Mouse (Mus musculus): ENCODE results near the gene Anln. TPM values are rescaled to one million over a fixed set of nuclear protein-coding genes. Genes with fewer than 3 reads are reported as not detected.

Anln gene
- polyA plus RNA-seq, 1 experiment from 2014 or later = 40.9 TPM

GRCm38 (mm10) chr9:22389736-22390245 lies 803 bp upstream of the Anln start:
- Histone ChIP-seq H3K4me1 (ENCODE audit: control insufficient read depth, insufficient read depth, low read length) (peaks cover 9% of the 10 kb centered on the region), H3K27ac (ENCODE audit: low read depth, low read length) (no peak overlapping the region), H3K9me3 (ENCODE audit: control insufficient read depth, low read length) (no peaks in the 10 kb centered on the region), H3K27me3 (ENCODE audit: control insufficient read depth, insufficient read depth, low read length) (no peaks in the 10 kb centered on the region), H3K36me3 (ENCODE audit: control insufficient read depth, insufficient read depth, low read length) (no peaks in the 10 kb centered on the region), H3K4me3 (ENCODE audit: low read depth, low read length) (peak overlapping the region; percentile 74; the same call in 1 of the 2 replicates), H3K4me2 (peak overlapping the region; percentile 71), H3K9ac (ENCODE audit: low read length) (peak overlapping the region; percentile 90)
- ATAC-seq (ENCODE audit: low FRiP score) (no peak), DNase-seq (ENCODE audit: low spot score, missing footprints) (peak; percentile 89)
- 71% methylated on average over 6 of the region's 6 CpGs for WGBS

GRCm38 (mm10) chr9:22388401-22388980 lies 497 bp downstream of the Anln start:
- ATAC-seq (ENCODE audit: low FRiP score) (peak; percentile 89), DNase-seq (ENCODE audit: low spot score, missing footprints) (peak; percentile 98)
- Histone ChIP-seq H3K27ac (ENCODE audit: low read depth, low read length) (peak overlapping the region; percentile 83), H3K36me3 (ENCODE audit: control insufficient read depth, insufficient read depth, low read length) (no peaks in the 10 kb centered on the region), H3K4me3 (ENCODE audit: low read depth, low read length) (peak overlapping the region; percentile 74), H3K27me3 (ENCODE audit: control insufficient read depth, insufficient read depth, low read length) (no peaks in the 10 kb centered on the region), H3K4me1 (ENCODE audit: control insufficient read depth, insufficient read depth, low read length) (peaks cover 9% of the 10 kb centered on the region), H3K4me2 (peak overlapping the region; percentile 71), H3K9me3 (ENCODE audit: control insufficient read depth, low read length) (no peaks in the 10 kb centered on the region), H3K9ac (ENCODE audit: low read length) (peak overlapping the region; percentile 90)
- WGBS = under 1% methylated on average over 41 of the region's 41 CpGs

- Histone ChIP-seq H3K27ac (ENCODE audit: low read depth, low read length) (peak overlapping the region; percentile 83; the same call in 1 of the 2 replicates), H3K27me3 (ENCODE audit: control insufficient read depth, insufficient read depth, low read length) (no peaks in the 10 kb centered on the region), H3K4me2 (peak overlapping the region; percentile 71), H3K4me3 (ENCODE audit: low read depth, low read length) (peak overlapping the region; percentile 74), H3K9ac (ENCODE audit: low read length) (peak overlapping the region; percentile 90), H3K36me3 (ENCODE audit: control insufficient read depth, insufficient read depth, low read length) (no peaks in the 10 kb centered on the region), H3K4me1 (ENCODE audit: control insufficient read depth, insufficient read depth, low read length) (peaks cover 9% of the 10 kb centered on the region), H3K9me3 (ENCODE audit: control insufficient read depth, low read length) (no peaks in the 10 kb centered on the region)
- ATAC-seq (ENCODE audit: low FRiP score) (no peak), DNase-seq (ENCODE audit: low spot score, missing footprints) (no peak)
- 21% methylated on average over 6 of the region's 6 CpGs for WGBS
Measured at GRCm38 (mm10) chr9:22387901-22388300, 1.1 kb downstream of the Anln start.

DNA sequence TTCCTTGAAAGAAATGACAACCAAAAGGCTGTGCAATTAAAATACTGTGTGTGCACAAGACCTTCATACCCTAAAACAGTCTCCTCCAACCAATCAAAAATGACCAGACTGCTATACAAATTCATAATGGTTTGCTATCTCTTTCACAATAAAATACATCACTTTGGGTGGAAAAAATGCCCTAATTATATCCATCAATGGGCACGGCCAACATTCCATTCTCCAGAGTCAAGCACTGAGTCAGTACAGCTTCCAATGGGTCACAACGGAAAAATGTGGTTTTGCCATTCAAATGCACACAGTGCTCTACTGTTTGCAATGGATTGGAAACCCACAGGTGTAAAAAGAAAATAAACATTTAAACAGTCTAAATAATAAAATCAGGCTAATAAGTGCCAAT lies 3.1 kb downstream of the Anln start:
- Histone ChIP-seq H3K9me3 (ENCODE audit: control insufficient read depth, low read length) (no peaks in the 10 kb centered on the region), H3K27me3 (ENCODE audit: control insufficient read depth, insufficient read depth, low read length) (no peaks in the 10 kb centered on the region), H3K36me3 (ENCODE audit: control insufficient read depth, insufficient read depth, low read length) (peaks cover 2% of the 10 kb centered on the region; the same call in 1 of the 2 replicates), H3K27ac (ENCODE audit: low read depth, low read length) (no peak overlapping the region), H3K4me3 (ENCODE audit: low read depth, low read length) (no peak overlapping the region), H3K4me2 (no peak overlapping the region), H3K9ac (ENCODE audit: low read length) (no peak overlapping the region), H3K4me1 (ENCODE audit: control insufficient read depth, insufficient read depth, low read length) (peaks cover 9% of the 10 kb centered on the region)
- ATAC-seq (ENCODE audit: low FRiP score) (no peak), DNase-seq (ENCODE audit: low spot score, missing footprints) (no peak)
- WGBS = 83% methylated on average over 2 of the region's 2 CpGs

GRCm38 (mm10) chr9:22376086-22376485 lies 12.9 kb downstream of the Anln start:
- ATAC-seq (ENCODE audit: low FRiP score) (no peak), DNase-seq (ENCODE audit: low spot score, missing footprints) (no peak)
- peaks cover 34% of the 10 kb centered on the region for H3K36me3 ChIP-seq (ENCODE audit: control insufficient read depth, insufficient read depth, low read length)
- H3K9me3 ChIP-seq (ENCODE audit: control insufficient read depth, low read length) = no peaks in the 10 kb centered on the region
- no peaks in the 10 kb centered on the region for H3K4me1 ChIP-seq (ENCODE audit: control insufficient read depth, insufficient read depth, low read length)
- whole genome bisulfite sequencing = 83% methylated on average over 5 of the region's 5 CpGs
- H3K27ac ChIP-seq (ENCODE audit: low read depth, low read length) = no peak overlapping the region
- H3K27me3 ChIP-seq (ENCODE audit: control insufficient read depth, insufficient read depth, low read length) = no peaks in the 10 kb centered on the region
- no peak overlapping the region for H3K4me2 ChIP-seq
- H3K4me3 ChIP-seq (ENCODE audit: low read depth, low read length) = no peak overlapping the region
- H3K9ac ChIP-seq (ENCODE audit: low read length) = no peak overlapping the region

DNA sequence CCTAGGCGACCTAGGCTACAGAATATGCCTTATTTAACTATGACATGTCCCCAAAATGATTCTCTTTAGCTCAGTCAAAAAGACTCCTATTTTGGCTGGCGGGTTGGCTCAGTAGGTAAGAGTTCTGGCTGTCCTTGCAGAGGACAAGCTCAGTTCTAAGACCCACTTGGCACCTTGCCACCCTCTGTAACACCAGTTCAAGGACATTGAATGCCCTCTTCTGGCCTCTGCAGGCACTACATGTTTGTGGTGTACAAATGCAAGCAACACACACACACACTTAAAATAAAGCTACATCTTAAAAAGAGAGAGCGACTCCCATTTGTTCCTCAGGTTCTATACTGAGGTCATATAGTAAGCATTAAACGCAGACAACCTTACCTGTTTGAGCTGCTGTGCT lies 16.2 kb downstream of the Anln start:
- WGBS = 96% methylated on average over 4 of the region's 4 CpGs
- Histone ChIP-seq H3K9ac (ENCODE audit: low read length) (no peak overlapping the region), H3K4me3 (ENCODE audit: low read depth, low read length) (no peak overlapping the region), H3K4me2 (no peak overlapping the region), H3K9me3 (ENCODE audit: control insufficient read depth, low read length) (no peaks in the 10 kb centered on the region), H3K4me1 (ENCODE audit: control insufficient read depth, insufficient read depth, low read length) (no peaks in the 10 kb centered on the region), H3K36me3 (ENCODE audit: control insufficient read depth, insufficient read depth, low read length) (peaks cover 26% of the 10 kb centered on the region), H3K27me3 (ENCODE audit: control insufficient read depth, insufficient read depth, low read length) (no peaks in the 10 kb centered on the region), H3K27ac (ENCODE audit: low read depth, low read length) (no peak overlapping the region)
- DNase-seq (ENCODE audit: low spot score, missing footprints) (no peak), ATAC-seq (ENCODE audit: low FRiP score) (no peak)

DNA sequence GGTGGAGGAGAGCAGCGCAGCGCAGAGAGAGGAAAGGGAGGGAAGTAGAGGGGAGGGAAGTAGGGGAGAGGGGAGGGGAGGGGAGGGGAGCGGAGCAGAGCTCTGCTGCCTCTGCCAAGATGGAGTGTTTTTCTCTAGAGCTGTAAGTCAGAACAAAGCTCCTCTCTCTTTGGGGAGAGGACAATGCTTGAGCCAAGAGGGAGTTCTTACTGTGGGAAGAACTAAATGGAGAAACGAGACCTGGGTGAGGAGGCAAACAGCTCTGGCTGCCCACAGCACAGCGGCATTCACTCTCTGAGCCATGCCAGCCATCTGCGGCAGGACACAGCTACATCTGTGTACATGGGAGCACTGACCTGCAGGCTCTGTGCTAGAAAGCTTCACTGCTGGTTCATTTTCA lies 21.0 kb downstream of the Anln start:
- DNase-seq (ENCODE audit: low spot score, missing footprints) = no peak
- WGBS = 89% methylated on average over 6 of the region's 6 CpGs
- ATAC-seq (ENCODE audit: low FRiP score) = no peak

GRCm38 (mm10) chr9:22366621-22367020 lies 22.4 kb downstream of the Anln start:
- Histone ChIP-seq H3K36me3 (ENCODE audit: control insufficient read depth, insufficient read depth, low read length) (peaks cover 18% of the 10 kb centered on the region), H3K4me2 (no peak overlapping the region), H3K4me1 (ENCODE audit: control insufficient read depth, insufficient read depth, low read length) (no peaks in the 10 kb centered on the region), H3K4me3 (ENCODE audit: low read depth, low read length) (no peak overlapping the region), H3K27me3 (ENCODE audit: control insufficient read depth, insufficient read depth, low read length) (no peaks in the 10 kb centered on the region), H3K9ac (ENCODE audit: low read length) (no peak overlapping the region), H3K9me3 (ENCODE audit: control insufficient read depth, low read length) (no peaks in the 10 kb centered on the region), H3K27ac (ENCODE audit: low read depth, low read length) (no peak overlapping the region)
- ATAC-seq (ENCODE audit: low FRiP score) (no peak), DNase-seq (ENCODE audit: low spot score, missing footprints) (no peak)
- WGBS = 92% methylated on average over 10 of the region's 10 CpGs

More for the DNA sequence above, 21.0 kb downstream of the Anln start:
- no peaks in the 10 kb centered on the region for H3K27me3 ChIP-seq (ENCODE audit: control insufficient read depth, insufficient read depth, low read length)
- no peaks in the 10 kb centered on the region for H3K9me3 ChIP-seq (ENCODE audit: control insufficient read depth, low read length)
- H3K4me3 ChIP-seq (ENCODE audit: low read depth, low read length) = no peak overlapping the region
- no peak overlapping the region for H3K27ac ChIP-seq (ENCODE audit: low read depth, low read length)
- H3K36me3 ChIP-seq (ENCODE audit: control insufficient read depth, insufficient read depth, low read length) = peaks cover 21% of the 10 kb centered on the region
- H3K9ac ChIP-seq (ENCODE audit: low read length) = no peak overlapping the region
- H3K4me2 ChIP-seq = no peak overlapping the region
- H3K4me1 ChIP-seq (ENCODE audit: control insufficient read depth, insufficient read depth, low read length) = no peaks in the 10 kb centered on the region

DNA sequence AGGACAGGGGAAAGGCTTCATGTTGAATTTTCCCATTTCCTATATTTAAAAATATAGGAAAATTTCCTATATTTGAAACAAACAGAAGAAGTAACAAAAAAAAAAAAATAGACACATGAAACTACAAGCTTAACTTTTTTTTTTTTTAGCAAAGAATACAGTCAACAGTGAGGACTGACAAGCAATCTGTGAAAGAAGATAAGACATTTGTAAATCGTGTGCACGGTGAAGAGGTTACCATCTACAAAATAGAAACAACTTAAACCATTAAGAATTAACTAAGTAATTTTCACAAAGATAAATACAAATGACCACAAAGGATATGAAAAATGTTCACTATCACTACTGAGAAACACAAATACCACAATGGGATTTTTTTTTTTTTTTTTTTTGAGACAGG lies 22.8 kb downstream of the Anln start:
- WGBS = 95% methylated on average over 2 of the region's 2 CpGs
- H3K4me1 ChIP-seq (ENCODE audit: control insufficient read depth, insufficient read depth, low read length) = no peaks in the 10 kb centered on the region
- H3K4me3 ChIP-seq (ENCODE audit: low read depth, low read length) = no peak overlapping the region
- no peak for DNase-seq (ENCODE audit: low spot score, missing footprints)
- no peak for ATAC-seq (ENCODE audit: low FRiP score)
- no peak overlapping the region for H3K27ac ChIP-seq (ENCODE audit: low read depth, low read length)
- no peak overlapping the region for H3K9ac ChIP-seq (ENCODE audit: low read length)
- H3K27me3 ChIP-seq (ENCODE audit: control insufficient read depth, insufficient read depth, low read length) = no peaks in the 10 kb centered on the region
- H3K4me2 ChIP-seq = no peak overlapping the region
- H3K9me3 ChIP-seq (ENCODE audit: control insufficient read depth, low read length) = no peaks in the 10 kb centered on the region
- peaks cover 14% of the 10 kb centered on the region for H3K36me3 ChIP-seq (ENCODE audit: control insufficient read depth, insufficient read depth, low read length)
